Mouse (Mus musculus): ENCODE results near the gene Furin.
A peak's percentile ranks its signal among the peaks of the same experiment; 100 is the strongest.
"Not testable (repeated sequence)": the region's sequence is repeated elsewhere in the genome, so short reads cannot be mapped to it uniquely, and the experiment has no call there.

Furin gene

DNA sequence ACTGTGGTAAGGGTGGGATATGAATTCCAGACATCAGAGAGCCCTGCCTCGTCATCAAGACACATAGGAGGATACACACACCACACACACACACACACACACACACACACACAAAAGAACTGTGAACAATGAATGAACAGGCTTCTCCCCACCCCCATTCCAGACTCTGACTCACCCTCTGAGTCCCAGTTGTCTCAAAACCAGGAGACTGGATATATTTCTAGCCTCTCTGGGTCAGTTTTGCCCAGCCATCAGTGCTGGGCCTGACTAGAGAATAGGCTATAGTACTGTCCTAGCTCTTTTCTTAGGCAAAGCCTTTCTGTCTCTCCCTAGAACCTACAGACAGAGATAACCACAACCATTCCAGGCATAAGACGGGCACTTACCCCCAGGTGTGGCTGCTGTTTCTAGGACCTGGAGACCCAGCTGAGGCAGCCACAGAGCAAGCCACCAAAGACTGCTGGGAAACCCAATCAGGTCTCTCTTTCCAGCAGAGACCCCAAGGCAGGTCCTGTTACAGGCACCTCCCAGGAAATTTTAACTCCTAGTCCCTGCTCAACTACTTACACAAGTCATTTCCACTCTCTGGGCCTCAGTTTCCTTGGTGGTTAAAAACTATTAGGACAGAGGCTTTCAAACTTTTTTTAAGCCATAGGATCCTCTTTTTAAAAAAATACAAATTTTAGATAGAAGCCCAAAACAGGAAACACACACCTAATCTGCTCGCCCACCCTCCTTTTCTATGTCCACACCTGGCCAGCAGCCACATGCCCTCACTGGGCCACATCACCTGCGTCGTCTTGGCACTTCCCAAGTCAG is 4.0 kb downstream of the Furin start:
- DNase-seq (ENCODE audit: low read depth), result no peak

- no peak for DNase-seq (ENCODE audit: low read depth)
These were observed 4.7 kb downstream of the Furin start for GRCm38 (mm10) chr7:80400571-80400970.

DNA sequence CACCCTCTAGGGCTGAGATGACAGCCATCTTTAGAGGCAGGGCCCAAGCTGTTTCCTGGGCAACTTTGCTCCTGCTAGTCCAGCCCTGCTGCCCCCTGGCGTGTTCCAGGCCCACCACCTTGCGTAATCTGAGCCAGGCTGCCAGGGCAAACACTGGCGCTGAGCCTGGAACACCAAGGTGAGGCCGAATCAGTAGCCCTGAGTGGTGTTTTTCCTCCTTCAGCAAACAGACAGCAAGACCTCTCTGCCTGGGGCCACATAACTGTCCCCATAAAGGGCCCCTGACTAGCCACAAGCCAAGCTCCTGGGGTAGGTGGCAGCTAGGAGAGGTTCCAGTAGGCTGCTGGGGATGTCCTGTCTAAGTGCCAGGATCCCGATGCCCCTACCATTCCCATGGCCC is 5.1 kb downstream of the Furin start:
- no peak for DNase-seq (ENCODE audit: low read depth)

DNA sequence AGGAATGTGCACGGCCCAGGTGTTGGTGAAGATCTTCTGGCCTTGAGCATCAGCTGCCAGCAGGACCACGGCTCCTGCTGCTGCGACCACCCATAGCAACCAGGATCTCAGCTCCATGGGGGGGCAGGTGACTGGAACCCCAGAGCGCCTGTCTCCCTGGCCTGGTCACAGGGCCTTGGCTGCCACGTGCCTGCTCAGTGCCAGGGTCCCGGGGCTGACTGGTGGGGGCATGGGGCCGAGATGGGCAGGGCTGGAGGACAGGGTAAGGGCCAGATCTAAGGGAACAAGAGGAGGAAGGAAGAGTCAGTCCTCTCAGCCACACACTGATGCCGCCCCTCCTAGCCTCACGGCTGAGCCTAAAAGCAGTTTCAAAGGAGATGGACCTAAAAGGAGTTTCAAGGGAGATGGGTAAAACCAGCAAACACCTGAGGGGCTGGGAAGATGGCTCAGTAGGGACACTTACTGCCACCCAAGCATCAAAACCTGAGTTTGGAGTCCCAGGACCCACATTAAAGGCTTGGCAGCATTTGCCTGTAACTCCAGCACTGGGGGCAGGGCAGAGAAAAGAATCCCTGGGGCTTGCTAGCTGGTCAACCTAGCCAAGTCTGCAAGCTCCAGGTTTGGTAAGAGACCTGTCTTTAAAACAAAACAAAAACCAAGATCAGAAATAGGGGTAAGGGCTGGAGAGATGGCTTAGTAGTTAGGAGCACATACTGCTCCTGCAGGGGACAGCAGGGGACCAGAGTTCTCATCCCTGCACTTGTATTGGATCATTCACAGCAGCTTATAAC is 6.4 kb downstream of the Furin start:
- DNase-seq (ENCODE audit: low read depth), result no peak

DNA sequence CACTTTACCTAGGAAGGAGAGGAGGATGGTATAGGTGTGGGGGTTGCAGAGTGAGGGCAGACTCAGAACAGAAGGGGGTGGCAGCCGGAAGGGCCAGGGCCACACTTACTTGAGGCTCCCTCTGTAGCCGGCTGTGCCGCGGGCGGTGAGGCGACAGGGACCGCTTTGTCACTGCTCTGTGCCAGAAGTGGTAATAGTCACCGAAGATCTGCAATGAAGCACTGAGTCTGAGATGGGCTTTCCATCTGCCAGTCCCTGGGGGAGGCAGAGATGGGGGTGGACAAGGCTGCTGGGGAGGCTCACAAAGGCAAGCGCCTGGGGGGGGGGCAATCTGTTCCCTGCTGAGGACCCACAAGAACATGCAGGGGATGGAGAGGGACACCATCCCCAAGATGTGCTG is 7.2 kb downstream of the Furin start:
- no peak for DNase-seq (ENCODE audit: low read depth)

DNA sequence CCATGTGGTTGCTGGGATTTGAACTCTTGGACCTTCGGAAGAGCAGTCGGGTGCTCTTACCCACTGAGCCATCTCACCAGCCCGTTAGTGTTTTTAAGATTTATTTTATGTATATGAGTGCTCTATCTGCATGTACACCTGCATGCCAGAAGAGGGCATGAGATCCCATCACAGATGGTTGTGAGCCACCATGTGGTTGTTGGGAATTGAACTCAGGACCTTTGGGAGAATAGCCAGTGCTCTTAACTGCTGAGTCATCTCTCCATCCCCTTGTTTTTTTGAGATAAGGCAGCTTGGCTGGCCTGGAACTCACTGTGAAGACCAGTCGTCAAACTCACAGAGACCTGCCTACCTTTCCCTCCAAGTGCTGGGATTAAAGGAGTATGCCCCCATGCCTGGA is 8.8 kb downstream of the Furin start:
- not testable (repeated sequence) for DNase-seq (ENCODE audit: low read depth)

DNA sequence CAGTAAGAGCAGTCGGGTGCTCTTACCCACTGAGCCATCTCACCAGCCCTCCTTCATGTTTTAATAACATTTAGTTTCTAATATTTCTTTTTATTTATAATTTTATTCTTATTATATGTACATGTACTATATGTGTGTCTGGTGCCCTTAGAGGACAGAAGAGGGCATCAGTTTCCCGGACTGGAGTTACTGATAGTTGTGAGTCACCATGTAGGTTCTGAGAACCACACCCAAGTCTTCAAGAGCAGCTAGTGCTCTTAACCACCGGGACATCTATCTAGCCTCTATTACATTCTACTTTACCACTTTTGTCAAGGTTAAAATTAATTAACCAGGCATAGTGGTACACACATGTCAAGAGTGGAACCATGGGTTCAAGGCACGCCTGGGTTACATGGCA is 10.6 kb downstream of the Furin start:
- no peak for DNase-seq (ENCODE audit: low read depth)

- DNase-seq (ENCODE audit: low read depth), result no peak
These were observed 13.1 kb downstream of the Furin start for GRCm38 (mm10) chr7:80392119-80392518.

DNA sequence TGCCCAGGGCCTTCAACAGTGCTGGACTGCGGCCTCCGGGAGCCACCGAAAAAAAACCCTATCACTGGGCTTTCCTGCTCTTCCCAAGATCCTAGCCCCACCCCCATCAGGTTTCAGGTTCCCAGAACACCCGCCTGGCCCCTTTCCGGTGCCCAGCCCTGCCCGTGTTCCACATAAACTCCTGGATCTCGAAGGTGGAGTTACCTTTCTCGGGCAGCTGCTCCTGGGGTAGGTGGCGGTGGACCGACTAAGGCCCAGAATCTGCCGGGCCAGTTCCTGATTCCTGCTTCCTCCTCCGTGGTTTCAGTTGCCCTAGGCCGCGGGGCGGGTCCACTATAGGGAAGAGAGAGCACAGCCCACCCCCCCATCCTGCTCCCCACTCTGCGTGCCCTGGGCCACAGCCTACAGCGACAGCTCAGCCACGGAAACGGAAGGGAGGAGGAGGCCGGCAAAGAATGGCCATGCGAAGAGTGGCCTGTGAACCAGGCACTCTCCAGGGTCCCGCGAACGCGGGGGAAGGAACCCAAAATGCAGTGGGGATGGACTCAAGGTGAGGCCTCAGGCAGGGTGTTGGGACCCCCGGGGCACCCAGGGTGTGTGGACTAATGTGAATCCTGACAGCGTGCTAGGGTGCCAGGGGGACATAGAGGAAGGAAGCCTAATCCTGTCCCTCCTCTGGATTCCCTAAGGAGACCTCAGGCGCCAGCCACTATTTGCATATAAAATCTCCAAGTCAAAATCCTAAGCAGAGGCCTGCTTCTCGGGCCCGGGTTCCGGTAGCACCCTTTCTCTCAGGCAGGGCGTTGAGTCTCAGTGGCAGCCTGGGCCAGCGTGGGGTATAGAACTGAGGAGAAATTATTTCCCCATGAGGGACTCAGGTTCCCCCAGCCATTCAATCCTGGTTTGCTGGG is 17.3 kb downstream of the Furin start, which contains the start of gene Fes:
Gene Fes, minus strand, starts transcription at position 314 of the 911 bp plus-strand sequence.
- no peak for DNase-seq (ENCODE audit: low read depth)

DNA sequence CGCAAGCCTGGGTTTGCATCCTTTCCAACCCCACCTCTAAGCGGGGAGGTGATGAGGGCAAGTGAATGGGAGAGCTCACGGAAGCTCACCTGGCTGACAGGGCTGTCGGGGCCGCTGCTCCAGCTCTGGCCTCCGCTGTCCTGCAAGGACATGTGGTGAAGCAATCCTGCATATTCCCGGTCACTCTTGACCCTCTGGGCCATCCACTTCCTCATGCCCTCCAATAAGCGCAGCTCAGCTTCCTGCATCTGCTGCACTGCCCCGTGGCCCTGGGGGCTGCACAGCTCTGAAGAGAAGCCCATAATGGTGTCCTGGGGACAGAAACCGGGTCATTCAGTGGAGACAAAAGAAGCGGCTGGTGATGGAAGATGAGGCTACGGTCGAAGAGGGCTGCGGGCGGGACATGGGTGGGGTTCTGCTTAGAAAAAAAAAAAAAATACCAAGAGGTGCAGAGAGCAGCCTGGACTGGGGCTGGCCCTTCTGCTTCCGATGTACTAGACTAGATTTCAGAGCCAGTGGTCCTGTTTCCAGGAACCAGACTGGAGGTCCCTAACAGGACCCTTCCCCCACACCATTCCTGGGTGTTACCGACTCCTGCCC is 18.1 kb downstream of the Furin start:
- no peak for DNase-seq (ENCODE audit: low read depth)

- peak; percentile 89 for DNase-seq (ENCODE audit: low read depth)
These were observed 18.9 kb downstream of the Furin start for GRCm38 (mm10) chr7:80386235-80386930.

GRCm38 (mm10) chr7:80382919-80383318 is 22.3 kb downstream of the Furin start:
- DNase-seq (ENCODE audit: low read depth), result no peak

DNA sequence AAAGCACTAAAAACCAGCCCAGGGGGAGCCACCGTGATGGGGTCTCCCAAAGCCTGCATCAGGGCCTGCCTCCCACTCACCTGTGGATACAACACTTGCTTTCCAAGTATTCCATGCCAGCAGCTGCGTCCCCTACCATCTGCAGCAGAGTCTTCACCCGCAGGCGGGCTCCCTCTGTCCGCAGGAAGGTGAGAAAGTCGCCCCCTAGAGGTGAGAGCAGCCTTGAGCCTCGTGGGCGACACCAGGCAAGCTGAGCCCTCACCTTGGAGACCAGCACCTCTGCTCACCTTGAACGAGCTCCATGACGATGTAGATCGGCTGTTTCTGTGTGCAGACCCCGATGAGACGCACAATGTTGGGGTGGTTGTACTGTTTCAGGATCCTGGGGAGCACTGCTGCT is 25.7 kb downstream of the Furin start:
- DNase-seq (ENCODE audit: low read depth), result no peak

GRCm38 (mm10) chr7:80377471-80377870 is 27.8 kb downstream of the Furin start:
- DNase-seq (ENCODE audit: low read depth), result no peak

GRCm38 (mm10) chr7:80376192-80376591 is 29.0 kb downstream of the Furin start:
- DNase-seq (ENCODE audit: low read depth), result no peak

GRCm38 (mm10) chr7:80375376-80376039 is 29.7 kb downstream of the Furin start:
- DNase-seq (ENCODE audit: low read depth), result peak; percentile 61

DNA sequence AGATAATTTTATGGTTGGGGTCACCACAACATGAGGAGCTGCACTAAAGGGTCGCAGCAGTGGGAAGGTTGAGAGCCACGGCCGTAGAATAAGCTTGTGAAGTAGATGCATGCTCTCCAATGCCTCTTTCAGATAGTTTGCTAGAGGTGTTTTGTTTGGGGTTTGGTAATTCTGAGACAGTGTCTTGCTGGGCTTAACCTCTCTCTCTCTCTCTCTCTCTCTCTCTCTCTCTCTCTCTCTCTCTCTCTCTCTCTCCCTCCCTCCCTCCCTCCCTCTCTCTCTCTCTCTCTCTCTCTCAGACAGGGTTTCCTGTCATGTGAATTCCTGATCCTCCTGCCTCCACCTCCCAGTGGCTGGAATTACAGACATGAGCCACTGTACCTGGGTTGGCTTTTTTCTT is 30.5 kb downstream of the Furin start:
- DNase-seq (ENCODE audit: low read depth), result no peak

DNA sequence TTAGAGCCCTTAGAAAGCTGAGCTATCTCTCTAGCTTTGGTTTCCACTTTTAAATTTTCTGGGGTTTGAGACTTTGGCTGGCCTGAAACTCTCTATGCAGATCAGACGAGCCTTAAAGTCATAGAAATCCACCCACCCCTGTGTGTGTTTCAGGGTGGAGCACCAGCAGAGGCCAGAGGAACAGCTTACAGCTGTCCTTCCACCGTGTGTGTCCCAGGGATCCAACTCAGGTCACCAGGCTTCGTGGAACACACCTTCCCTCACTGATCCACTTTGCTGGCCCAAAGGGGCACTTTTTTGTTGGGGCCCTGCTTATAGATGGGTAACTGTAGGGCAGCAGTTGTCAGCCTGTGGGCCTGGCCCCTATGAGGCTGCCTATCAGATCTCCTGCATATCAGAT is 31.0 kb downstream of the Furin start:
- DNase-seq (ENCODE audit: low read depth), result no peak

GRCm38 (mm10) chr7:80373850-80374249 is 31.4 kb downstream of the Furin start:
- DNase-seq (ENCODE audit: low read depth), result no peak

DNA sequence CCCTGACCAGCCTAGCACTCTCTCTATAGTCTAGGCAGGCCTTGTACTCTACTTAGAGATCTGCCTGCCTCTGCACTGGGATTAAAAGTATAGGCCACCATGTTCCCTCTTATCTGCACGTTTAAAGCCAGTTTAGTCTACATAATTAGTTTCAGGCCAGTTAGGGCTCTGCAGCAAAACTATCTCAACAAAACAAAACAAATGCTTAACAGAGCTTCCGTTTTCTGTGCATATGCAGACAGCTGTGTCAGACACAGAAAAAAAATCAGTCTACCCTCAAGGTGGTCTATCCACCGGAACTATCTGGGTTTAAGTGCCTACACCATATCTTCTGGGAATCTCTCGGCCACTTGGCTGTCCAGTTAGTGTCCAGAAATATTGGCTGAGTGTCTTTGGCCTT is 31.9 kb downstream of the Furin start:
- DNase-seq (ENCODE audit: low read depth), result no peak

DNA sequence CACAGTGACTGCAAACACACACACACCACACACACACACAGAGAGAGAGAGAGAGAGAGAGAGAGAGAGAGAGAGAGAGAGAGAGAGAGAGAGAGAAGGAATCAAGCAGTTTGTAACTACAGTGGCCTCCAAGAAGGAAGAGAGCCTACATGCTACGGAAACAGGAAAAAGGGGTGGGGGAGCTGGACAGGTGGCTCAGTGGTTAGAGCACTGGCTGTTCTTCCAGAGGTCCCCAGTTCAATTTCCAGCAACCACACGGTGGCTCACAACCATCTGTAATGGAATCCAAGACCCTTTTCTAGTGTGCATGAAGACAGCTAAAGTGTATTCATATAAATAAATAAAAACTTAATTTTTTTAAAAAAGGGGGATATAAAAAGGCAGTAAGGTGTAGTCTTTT is 32.6 kb downstream of the Furin start:
- DNase-seq (ENCODE audit: low read depth), result no peak

All from c-Kit-positive CD71-negative TER-119-negative erythroid progenitor cells, embryonic 14.5 days (primary cell).